Mouse (Mus musculus) stomach, postnatal 0 days (tissue): ENCODE results near the gene Sp9. TPM values are rescaled to one million over a fixed set of nuclear protein-coding genes. Genes with fewer than 3 reads are reported as not detected.

Experiments
- ATAC-seq: fragments of 200-750 bp; cut with Nextera tagmentation; 2 replicates; pipeline ENCODE4 v1.8.0; 2017; ENCODE audit not compliant: low FRiP score, low TSS enrichment
- DNase-seq: peaks from one replicate; pipeline ENCODE4 v3.0.0-alpha.2; 2016; ENCODE audit warnings: low spot score
- H3K27ac ChIP-seq: fragments of 300-500 bp; sonication (generic); replicated peaks from 2 replicates; pipeline ENCODE4 v1.5.1; 2014; ENCODE audit warnings: mild to moderate bottlenecking, control low read depth
- H3K27me3 ChIP-seq: fragments of 300-500 bp; sonication (generic); 2 replicates; pipeline ENCODE4 v1.6.1; 2014; ENCODE audit warnings: low read length; ENCODE audit not compliant: control insufficient read depth, insufficient read depth
- H3K36me3 ChIP-seq: fragments of 300-500 bp; sonication (generic); 2 replicates; pipeline ENCODE4 v1.6.1; 2014; ENCODE audit warnings: low read length, mixed read lengths; ENCODE audit not compliant: control insufficient read depth, insufficient read depth
- H3K4me1 ChIP-seq: fragments of 300-500 bp; sonication (generic); replicated peaks from 2 replicates; pipeline ENCODE4 v1.6.1; 2014; ENCODE audit warnings: antibody characterized with exemption; ENCODE audit not compliant: control insufficient read depth, insufficient read depth
- H3K4me2 ChIP-seq: fragments of 300-500 bp; sonication (generic); replicated peaks from 2 replicates; pipeline ENCODE4 v1.6.1; 2014; ENCODE audit warnings: low read depth, mild to moderate bottlenecking, control low read depth, moderate library complexity
- H3K4me3 ChIP-seq: fragments of 300-500 bp; sonication (generic); 2 replicates; pipeline ENCODE4 v1.5.1; 2014; ENCODE audit warnings: low read depth, low read length, control low read depth
- H3K9ac ChIP-seq: fragments of 300-500 bp; sonication (generic); 2 replicates; pipeline ENCODE4 v1.6.1; 2014; ENCODE audit warnings: mild to moderate bottlenecking, low read length, control low read depth, mixed read lengths
- H3K9me3 ChIP-seq: fragments of 300-500 bp; sonication (generic); 2 replicates; pipeline ENCODE4 v1.6.1; 2016; ENCODE audit warnings: low read length; ENCODE audit not compliant: control insufficient read depth
- CTCF ChIP-seq: IDR thresholded peaks from 2 replicates; pipeline ENCODE4 v1.5.1; 2016; ENCODE audit warnings: antibody characterized with exemption, low read depth, mild to moderate bottlenecking, moderate library complexity
- EP300 ChIP-seq: optimal IDR thresholded peaks from 2 replicates; pipeline ENCODE3; 2016; ENCODE audit warnings: antibody characterized with exemption
- WGBS: fragments of 180-500 bp; shearing (Covaris S2); extraction: QIAGEN DNeasy Blood & Tissue Kit; methylation state at CpG from one replicate; pipeline ENCODE4 v1.1.7; 2014; 5-methylcytosine and 5-hydroxymethylcytosine counted together
- polyA plus RNA-seq: library from polyadenylated mRNA; unstranded; fragments of >200 nt; fragmentation: Nextera tagmentation; extraction: Ambion mirVana; gene quantifications from 2 replicates; pipeline ENCODE4 v1.2.1, GENCODE M21; 2015

The Sp9 gene
- polyA plus RNA-seq, 1 experiment from 2014 or later, result not detected

GRCm38 (mm10) chr2:73322991-73323390 lies 51.3 kb downstream of the Sp9 start:
- no peak overlapping the region for H3K4me3 ChIP-seq
- no peak overlapping the region for H3K9ac ChIP-seq
- no peaks in the 10 kb centered on the region for H3K27me3 ChIP-seq
- TF ChIP-seq EP300 (no peak), CTCF (no peak)
- no peak overlapping the region for H3K27ac ChIP-seq
- no peaks in the 10 kb centered on the region for H3K9me3 ChIP-seq
- H3K4me1 ChIP-seq, result no peaks in the 10 kb centered on the region
- no peaks in the 10 kb centered on the region for H3K36me3 ChIP-seq
- H3K4me2 ChIP-seq, result no peak overlapping the region
- DNase-seq, result no peak
- 66% methylated on average over 12 of the region's 12 CpGs for WGBS
- ATAC-seq, result no peak

- no peak for ATAC-seq
- no peaks in the 10 kb centered on the region for H3K9me3 ChIP-seq
- H3K27ac ChIP-seq, result no peak overlapping the region
- no peak overlapping the region for H3K4me3 ChIP-seq
- TF ChIP-seq EP300 (no peak), CTCF (no peak)
- H3K4me2 ChIP-seq, result no peak overlapping the region
- H3K4me1 ChIP-seq, result no peaks in the 10 kb centered on the region
- DNase-seq, result no peak
- H3K9ac ChIP-seq, result no peak overlapping the region
- H3K36me3 ChIP-seq, result no peaks in the 10 kb centered on the region
- no peaks in the 10 kb centered on the region for H3K27me3 ChIP-seq
- 88% methylated on average over 5 of the region's 5 CpGs for WGBS
Measured at GRCm38 (mm10) chr2:73325871-73326270, 54.1 kb downstream of the Sp9 start.

Other genes with a start within 250 kb of the Sp9 start
- gene Ola1, start 53.0 kb upstream of the Sp9 start, polyA plus RNA-seq, result 58.4 and 62.4 TPM in 2 replicates
- 8.6 and 9.2 TPM in 2 replicates for gene Scrn3, start 40.7 kb downstream of the Sp9 start, polyA plus RNA-seq
- gene Cir1, start 40.8 kb downstream of the Sp9 start, polyA plus RNA-seq, result 17.3 and 19.6 TPM in 2 replicates
- gene Gpr155, start 114.6 kb downstream of the Sp9 start, polyA plus RNA-seq, result 11.6 and 11.8 TPM in 2 replicates